Mouse (Mus musculus) liver, postnatal 0 days (tissue): ENCODE results near the gene Bcl2l10.

Experiments used
- CTCF ChIP-seq: sonication (generic); IDR thresholded peaks from 2 replicates; pipeline ENCODE4 v1.5.1; 2016; ENCODE audit warnings: antibody characterized with exemption, low read depth
- EP300 ChIP-seq: IDR thresholded peaks from 2 replicates; pipeline ENCODE4 v1.6.1; 2016; ENCODE audit warnings: antibody characterized with exemption, low read depth, mild to moderate bottlenecking

DNA sequence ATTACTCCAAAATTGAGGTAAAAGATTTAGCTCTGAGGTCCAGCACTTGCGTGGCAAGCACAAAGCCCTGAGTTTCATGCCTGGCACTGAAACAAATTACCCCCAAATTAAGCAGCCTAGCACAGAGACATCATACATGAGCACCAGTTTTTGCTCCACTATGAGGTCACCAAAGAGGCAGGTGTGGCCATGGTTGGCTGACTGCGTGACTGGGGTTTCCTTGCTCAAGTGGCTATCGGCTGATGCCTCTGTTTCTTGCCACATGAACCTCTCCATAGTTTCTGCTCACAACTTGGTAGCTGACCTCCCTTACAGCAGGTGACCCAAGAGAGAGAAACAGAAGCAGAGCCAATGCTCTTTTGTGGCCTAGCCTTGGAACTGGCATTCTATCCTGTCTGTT, 19.5 kb upstream of the Bcl2l10 start:
- TF ChIP-seq CTCF (no peak), EP300 (no peak)
